Mouse (Mus musculus) heart, postnatal 4 days (tissue): ENCODE measurements at regions not wholly inside any gene's neighbourhood (a gene's known extent, or its start where the extent isn't known, plus 50 kb on each side); places are given as distances from the start of the nearest gene placed in this dataset.

Experiments
- DNase-seq: peaks from one replicate; pipeline ENCODE4 v3.0.0; 2021

GRCm38 (mm10) chr7:111241538-111241937, 158.7 kb upstream of the Eif4g2 start:
- peak; percentile 63 for DNase-seq

- peak; percentile 58 for DNase-seq
Measured at GRCm38 (mm10) chr7:111240234-111240826, 157.5 kb upstream of the Eif4g2 start.

- DNase-seq, result peak; percentile 28
Measured at GRCm38 (mm10) chr7:111237819-111238218, 155.0 kb upstream of the Eif4g2 start.

DNA sequence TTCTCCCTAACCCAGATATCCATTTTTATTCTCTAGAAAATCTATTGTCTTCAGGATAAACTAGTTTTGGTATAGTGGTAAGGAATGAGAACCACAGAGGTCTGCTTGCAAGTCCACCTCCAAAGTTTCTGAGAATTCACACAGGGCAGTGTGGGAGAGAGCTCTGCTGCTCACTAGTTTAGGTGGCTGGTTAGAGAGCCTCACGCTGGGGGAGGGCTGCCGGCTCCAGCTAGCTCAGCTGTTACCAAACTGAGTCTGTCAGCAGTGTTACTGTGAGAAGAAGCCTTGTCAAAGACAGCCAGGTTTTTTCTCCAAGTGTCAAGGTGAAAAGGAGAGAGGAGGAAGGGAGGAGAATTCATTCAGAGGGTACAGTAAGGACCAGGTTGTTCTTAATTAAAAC, 147.8 kb upstream of the Eif4g2 start:
- DNase-seq, result no peak

GRCm38 (mm10) chr7:111227082-111227481, 144.3 kb upstream of the Eif4g2 start:
- DNase-seq, result no peak

DNA sequence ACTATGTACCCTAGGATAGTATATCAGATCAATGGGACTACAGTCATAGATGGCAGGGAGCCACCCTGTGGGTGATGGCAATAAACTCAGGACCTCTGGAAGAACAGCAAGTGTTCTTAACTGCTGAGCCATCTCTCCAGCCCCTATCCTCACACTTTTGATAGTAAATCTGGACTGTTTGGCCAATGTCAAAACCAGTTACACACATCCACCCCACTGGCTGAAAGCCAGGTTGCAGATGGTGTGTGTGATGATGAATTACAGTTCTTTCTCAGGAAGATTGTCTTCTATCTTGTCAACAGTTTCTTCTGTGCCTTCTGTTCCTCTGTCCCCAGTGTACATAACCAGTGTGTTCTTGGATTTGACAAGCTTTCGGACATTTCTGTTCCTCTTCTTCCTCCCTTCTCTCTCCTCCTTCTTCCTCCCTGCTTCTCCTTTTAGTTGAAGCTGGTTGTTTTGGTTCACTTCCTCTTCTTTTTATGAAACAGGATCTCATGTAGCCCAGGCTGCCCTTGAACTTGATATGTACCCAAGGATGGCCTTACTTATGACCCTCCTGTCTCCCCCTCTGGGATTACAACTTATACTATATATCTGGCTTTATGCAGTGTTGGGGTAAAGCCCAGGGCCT, 143.3 kb upstream of the Eif4g2 start:
- no peak for DNase-seq

GRCm38 (mm10) chr7:111215586-111215985, 132.8 kb upstream of the Eif4g2 start:
- DNase-seq, result no peak

GRCm38 (mm10) chr7:111214226-111214906, 131.5 kb upstream of the Eif4g2 start:
- no peak for DNase-seq

- DNase-seq, result no peak
Measured at GRCm38 (mm10) chr7:111212188-111212587, 129.4 kb upstream of the Eif4g2 start.

DNA sequence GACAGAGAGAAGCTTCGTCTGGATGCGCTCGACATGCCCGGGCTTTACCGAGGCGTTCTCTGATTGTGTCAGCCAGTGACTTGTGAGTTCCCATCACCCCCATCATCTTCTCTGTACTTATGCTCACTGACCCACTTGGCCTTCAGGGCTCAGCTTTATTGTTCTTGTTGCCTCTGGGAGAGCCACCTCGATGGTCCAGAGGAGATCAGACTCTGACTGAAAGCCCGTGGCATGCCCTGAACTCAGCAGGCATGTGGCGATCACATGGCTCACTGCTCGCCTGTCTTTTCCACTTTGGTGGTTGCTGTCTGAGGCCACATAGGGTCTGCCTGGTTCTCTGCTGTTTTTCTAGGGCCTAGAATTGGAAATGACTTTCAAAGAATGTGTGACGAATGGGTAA, 128.8 kb upstream of the Eif4g2 start:
- no peak for DNase-seq

GRCm38 (mm10) chr7:111210282-111210681, 127.5 kb upstream of the Eif4g2 start:
- no peak for DNase-seq

- no peak for DNase-seq
Measured at GRCm38 (mm10) chr7:111205876-111206275, 123.0 kb upstream of the Eif4g2 start.

DNA sequence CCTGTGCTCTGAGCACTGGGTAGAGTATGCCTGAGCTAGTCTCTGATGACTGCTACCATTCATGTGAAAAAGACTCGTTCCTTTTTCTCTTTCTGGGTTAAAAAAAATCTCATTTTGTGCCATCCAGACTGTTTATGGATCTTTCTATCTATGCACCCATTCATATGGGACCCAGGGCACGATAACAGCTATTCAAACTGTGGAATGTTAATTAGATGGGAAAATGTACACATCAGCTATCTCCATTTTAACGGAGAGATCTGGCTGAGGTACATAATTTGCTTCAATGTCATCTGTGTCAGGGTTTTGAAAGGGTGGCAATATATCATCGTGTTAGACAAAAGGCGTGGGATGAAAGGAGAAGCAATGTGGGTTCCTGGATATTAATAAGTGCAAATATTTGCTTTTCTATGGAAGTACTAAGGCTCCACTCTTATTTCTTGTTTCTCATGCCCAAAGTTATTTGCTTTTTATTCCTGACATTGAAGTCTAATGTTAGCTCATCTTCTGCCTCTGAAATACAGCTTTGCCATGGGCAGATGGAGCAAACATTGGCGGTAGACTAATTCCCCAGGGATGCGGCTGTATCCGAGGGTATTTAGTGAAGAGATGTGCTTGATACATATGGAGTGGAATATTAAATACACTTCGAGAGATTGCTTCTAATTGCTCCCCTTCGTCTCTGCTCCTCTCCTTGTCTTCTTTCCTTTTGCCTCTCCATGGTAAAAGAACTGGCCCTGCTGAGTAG, 116.0 kb upstream of the Eif4g2 start:
- DNase-seq, result no peak

DNA sequence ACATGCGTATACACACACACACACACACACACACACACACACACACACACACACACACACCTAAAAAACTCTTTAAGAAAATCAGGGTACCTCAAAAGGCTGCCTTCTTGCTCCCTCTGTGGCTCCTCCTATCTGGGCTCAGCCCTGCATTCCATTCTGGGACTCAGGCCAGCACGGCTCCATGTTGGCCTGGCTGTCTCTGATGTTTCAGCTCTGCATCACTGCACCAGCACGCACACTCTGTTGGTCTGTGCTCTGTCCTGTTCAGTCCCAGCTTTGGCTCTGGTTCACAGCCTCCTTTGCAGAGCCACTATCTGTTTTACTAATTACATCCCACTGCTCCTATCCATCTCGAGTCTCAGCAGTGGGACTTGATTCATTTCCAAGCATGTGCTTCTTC, 108.8 kb upstream of the Eif4g2 start:
- peak; percentile 71 for DNase-seq

DNA sequence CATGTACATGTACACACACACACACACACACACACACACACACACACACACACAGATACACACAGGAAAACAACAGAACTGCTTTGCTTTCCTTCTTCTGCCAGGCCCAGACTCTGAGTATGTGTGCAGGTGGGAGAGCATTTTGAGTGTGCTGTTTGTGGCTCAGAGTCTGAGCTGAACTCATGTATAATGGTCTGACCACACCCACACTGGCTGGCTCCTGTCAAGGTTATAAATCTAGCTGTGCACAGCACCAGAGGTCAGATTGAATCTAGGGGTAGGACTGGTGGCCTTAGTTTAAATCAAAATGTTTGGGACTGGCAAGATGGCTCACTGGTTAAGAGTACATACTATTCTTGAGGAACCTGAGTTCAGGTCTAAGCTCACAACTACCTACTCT, 108.4 kb upstream of the Eif4g2 start:
- DNase-seq, result no peak

DNA sequence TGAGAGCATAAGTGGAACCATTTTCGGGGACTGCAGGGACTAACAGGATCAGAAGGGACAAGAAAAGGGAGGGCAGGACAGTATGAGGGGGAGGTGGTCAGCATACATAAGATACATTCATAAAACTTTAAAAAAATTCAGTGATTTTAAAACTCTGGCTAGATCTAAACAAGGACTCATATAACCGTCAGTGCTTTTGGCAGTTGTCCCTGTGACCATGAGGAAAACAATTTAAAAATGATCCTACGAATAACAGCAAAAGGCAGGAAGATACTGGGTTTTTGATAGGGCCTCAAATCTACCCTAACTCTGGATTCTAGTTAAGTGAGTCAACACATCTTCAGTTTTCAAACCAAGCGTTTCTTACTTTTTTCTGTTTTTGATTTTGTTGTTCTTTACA, 106.9 kb upstream of the Eif4g2 start:
- no peak for DNase-seq

- no peak for DNase-seq
Measured at GRCm38 (mm10) chr7:111185954-111186353, 103.1 kb upstream of the Eif4g2 start.

DNA sequence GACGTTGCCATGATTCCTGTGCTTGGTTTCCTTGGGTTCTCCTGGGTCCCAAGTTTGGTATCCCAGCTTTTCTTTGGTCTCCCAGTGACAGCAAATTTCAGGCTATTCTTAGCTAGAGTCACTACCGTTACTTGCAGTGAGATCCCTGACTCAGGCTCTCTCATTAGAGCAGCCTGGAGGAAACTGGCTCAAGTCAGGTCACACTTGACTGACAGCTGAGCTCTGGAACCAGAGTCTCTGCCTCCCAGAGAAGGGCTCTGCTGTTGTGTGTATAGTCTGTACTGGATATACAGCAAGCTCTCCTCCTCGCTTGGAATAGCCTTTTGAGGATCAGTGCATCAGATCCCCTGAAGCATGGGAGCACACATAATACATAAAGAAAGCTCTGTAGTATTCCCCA, 100.7 kb upstream of the Eif4g2 start:
- no peak for DNase-seq

DNA sequence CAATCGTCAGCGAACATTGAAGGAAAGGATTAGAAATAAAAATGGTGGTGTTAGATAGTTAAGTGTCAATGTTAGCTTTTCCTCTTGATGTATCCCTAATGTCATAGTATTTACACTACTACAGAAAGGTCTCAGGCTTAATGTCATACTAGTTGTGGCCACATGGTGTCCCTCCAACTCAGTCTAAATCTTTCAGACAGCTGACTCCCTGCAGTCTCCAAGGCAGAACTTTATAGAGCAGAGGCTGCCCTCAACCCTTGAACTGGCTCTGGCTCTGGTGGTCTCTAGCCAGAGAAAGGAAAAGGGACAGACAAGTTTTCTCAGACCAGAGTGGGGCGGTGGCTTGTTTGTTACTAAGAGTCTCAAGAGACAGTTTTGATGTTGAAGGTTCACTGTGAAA, 99.5 kb upstream of the Eif4g2 start:
- peak; percentile 81 for DNase-seq

GRCm38 (mm10) chr7:111179401-111180271, 96.8 kb upstream of the Eif4g2 start:
- DNase-seq, result peak; percentile 83

DNA sequence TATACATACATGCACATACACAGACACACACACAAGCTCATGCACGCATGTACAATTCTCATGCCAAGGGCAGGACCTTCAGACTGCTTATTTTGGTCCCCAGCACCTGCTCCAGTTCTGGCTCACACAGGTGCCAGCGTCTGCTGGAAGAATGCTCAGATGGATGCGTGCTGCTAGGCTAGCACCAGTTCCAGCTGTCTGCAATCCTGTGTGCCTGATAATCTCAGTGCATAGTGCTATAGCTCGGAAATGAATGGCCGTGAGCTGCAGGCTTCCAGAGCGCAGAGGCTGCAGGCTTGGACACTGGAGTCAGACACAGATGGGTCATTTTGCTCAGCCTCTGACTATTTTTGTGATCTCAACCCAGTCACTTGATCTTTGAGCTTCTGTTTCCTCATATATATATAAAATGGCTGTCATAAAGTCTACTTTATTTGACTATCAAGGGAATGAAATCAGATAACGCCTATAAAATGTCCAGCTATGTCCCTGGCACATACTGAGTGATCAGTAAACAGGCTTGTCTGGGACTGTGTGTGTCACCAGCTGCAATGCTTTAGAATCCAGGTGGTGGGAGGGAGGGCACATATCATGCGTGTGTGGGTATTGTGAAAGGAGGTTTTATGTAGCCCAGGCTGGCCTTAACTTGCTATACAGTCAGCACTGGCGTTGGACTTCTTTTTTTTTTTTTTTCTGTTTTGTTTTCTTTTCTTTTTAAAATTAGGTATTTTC, 91.7 kb upstream of the Eif4g2 start:
- peak; percentile 21 for DNase-seq

DNA sequence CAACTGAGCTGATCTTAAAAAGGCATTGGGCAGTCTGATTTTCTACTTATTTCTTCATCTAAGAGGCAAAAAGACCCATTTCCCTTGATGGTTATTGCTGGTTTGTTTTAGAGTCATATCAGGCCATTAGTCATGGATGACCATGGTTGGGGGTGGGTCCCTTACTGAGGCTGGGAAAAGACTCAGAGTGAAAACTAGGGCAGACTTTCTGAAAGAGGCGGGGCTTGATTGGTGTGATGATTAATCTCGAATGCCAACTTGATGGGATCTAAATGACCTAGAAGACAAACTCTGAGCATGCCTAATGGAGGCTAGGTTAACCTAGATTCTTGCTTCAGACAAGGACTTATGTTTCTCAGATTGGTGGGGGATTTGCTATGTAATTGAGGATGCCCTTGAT, 89.2 kb upstream of the Eif4g2 start:
- DNase-seq, result no peak
